Mouse (Mus musculus) forebrain, embryonic 14.5 days (tissue): ENCODE results near the gene Reln. TPM values are rescaled to one million over a fixed set of nuclear protein-coding genes. Genes with fewer than 3 reads are reported as not detected.

Source experiments
- ATAC-seq: fragments of 200-750 bp; cut with Nextera tagmentation; 2 replicates; pipeline ENCODE4 v1.8.0; 2017; ENCODE audit warnings: mild to moderate bottlenecking, moderate library complexity
- DNase-seq: peaks from one replicate; pipeline ENCODE4 v3.0.0-alpha.2; 2015; ENCODE audit warnings: low spot score
- H3K27ac ChIP-seq: fragments of 300-500 bp; sonication (generic); 2 replicates; pipeline ENCODE4 v1.5.1; 2014; ENCODE audit warnings: low read depth, mild to moderate bottlenecking, control low read depth, low read length, moderate library complexity
- H3K27me3 ChIP-seq: fragments of 300-500 bp; sonication (generic); replicated peaks from 2 replicates; pipeline ENCODE4 v1.6.1; 2014; ENCODE audit warnings: low read length, control low read depth, mixed read lengths; ENCODE audit not compliant: control insufficient read depth, insufficient read depth
- H3K36me3 ChIP-seq: fragments of 300-500 bp; sonication (generic); 2 replicates; pipeline ENCODE4 v1.6.1; 2014; ENCODE audit warnings: low read length, control low read depth; ENCODE audit not compliant: control insufficient read depth, insufficient read depth
- H3K4me1 ChIP-seq: fragments of 300-500 bp; sonication (generic); 2 replicates; pipeline ENCODE4 v1.6.1; 2014; ENCODE audit warnings: antibody characterized with exemption, low read length, control low read depth; ENCODE audit not compliant: control insufficient read depth, insufficient read depth
- H3K4me2 ChIP-seq: fragments of 300-500 bp; sonication (generic); 2 replicates; pipeline ENCODE4 v1.6.1; 2014; ENCODE audit warnings: mild to moderate bottlenecking, control low read depth, low read length
- H3K4me3 ChIP-seq: fragments of 300-500 bp; sonication (generic); 2 replicates; pipeline ENCODE4 v1.5.1; 2014; ENCODE audit warnings: low read depth, low read length, control low read depth
- H3K9ac ChIP-seq: fragments of 300-500 bp; sonication (generic); 2 replicates; pipeline ENCODE4 v1.6.1; 2014; ENCODE audit warnings: mild to moderate bottlenecking, low read length, control low read depth, moderate library complexity
- H3K9me3 ChIP-seq: fragments of 300-500 bp; sonication (generic); replicated peaks from 2 replicates; pipeline ENCODE4 v1.6.1; 2016; ENCODE audit warnings: low read length, control low read depth, mixed read lengths; ENCODE audit not compliant: control insufficient read depth
- WGBS: fragments of 180-500 bp; shearing (Covaris S2); extraction: QIAGEN DNeasy Blood & Tissue Kit; methylation state at CpG from one replicate; pipeline ENCODE4 v1.1.7; 2014; 5-methylcytosine and 5-hydroxymethylcytosine counted together
- polyA plus RNA-seq: library from polyadenylated mRNA; unstranded; fragments of >200 nt; fragmentation: Nextera tagmentation; extraction: Ambion mirVana; gene quantifications from 2 replicates; pipeline ENCODE4 v1.2.1, GENCODE M21; 2014

Reln gene
- polyA plus RNA-seq, 1 experiment from 2014 or later, result 61.7 TPM

GRCm38 (mm10) chr5:22033039-22033438 is 311.5 kb downstream of the Reln start:
- WGBS, result 73% methylated on average over 8 of the region's 8 CpGs
- Histone ChIP-seq H3K9ac (no peak overlapping the region), H3K27ac (no peak overlapping the region), H3K4me2 (no peak overlapping the region), H3K27me3 (no peaks in the 10 kb centered on the region), H3K36me3 (no peaks in the 10 kb centered on the region), H3K9me3 (no peaks in the 10 kb centered on the region), H3K4me3 (no peak overlapping the region), H3K4me1 (no peaks in the 10 kb centered on the region)
- no peak for ATAC-seq
- DNase-seq, result peak; percentile 8

GRCm38 (mm10) chr5:22031653-22032052 is 312.8 kb downstream of the Reln start:
- no peak overlapping the region for H3K27ac ChIP-seq
- no peaks in the 10 kb centered on the region for H3K4me1 ChIP-seq
- H3K4me3 ChIP-seq, result no peak overlapping the region
- 32% methylated on average over 7 of the region's 7 CpGs for WGBS
- H3K4me2 ChIP-seq, result no peak overlapping the region
- DNase-seq, result peak; percentile 25
- no peak for ATAC-seq
- H3K9ac ChIP-seq, result no peak overlapping the region
- H3K9me3 ChIP-seq, result no peaks in the 10 kb centered on the region
- H3K36me3 ChIP-seq, result no peaks in the 10 kb centered on the region
- no peaks in the 10 kb centered on the region for H3K27me3 ChIP-seq

- no peaks in the 10 kb centered on the region for H3K36me3 ChIP-seq
- H3K4me1 ChIP-seq, result no peaks in the 10 kb centered on the region
- DNase-seq, result no peak
- no peak overlapping the region for H3K9ac ChIP-seq
- H3K27me3 ChIP-seq, result no peaks in the 10 kb centered on the region
- H3K27ac ChIP-seq, result no peak overlapping the region
- H3K9me3 ChIP-seq, result no peaks in the 10 kb centered on the region
- no peak for ATAC-seq
- no peak overlapping the region for H3K4me3 ChIP-seq
- H3K4me2 ChIP-seq, result no peak overlapping the region
- WGBS, result 82% methylated on average over 11 of the region's 11 CpGs
These were observed 316.1 kb downstream of the Reln start for GRCm38 (mm10) chr5:22028379-22028778.

- Histone ChIP-seq H3K27me3 (no peaks in the 10 kb centered on the region), H3K4me3 (no peak overlapping the region), H3K9me3 (no peaks in the 10 kb centered on the region), H3K9ac (no peak overlapping the region), H3K4me1 (no peaks in the 10 kb centered on the region), H3K27ac (no peak overlapping the region), H3K36me3 (no peaks in the 10 kb centered on the region), H3K4me2 (no peak overlapping the region)
- 80% methylated on average over 6 of the region's 6 CpGs for WGBS
- ATAC-seq (no peak), DNase-seq (no peak)
These were observed 317.1 kb downstream of the Reln start for GRCm38 (mm10) chr5:22027240-22027875.

- DNase-seq, result no peak
- Histone ChIP-seq H3K4me2 (no peak overlapping the region), H3K36me3 (no peaks in the 10 kb centered on the region), H3K27ac (no peak overlapping the region), H3K9ac (no peak overlapping the region), H3K9me3 (no peaks in the 10 kb centered on the region), H3K27me3 (no peaks in the 10 kb centered on the region), H3K4me1 (no peaks in the 10 kb centered on the region), H3K4me3 (no peak overlapping the region)
- ATAC-seq, result no peak
- WGBS, result 92% methylated on average over 4 of the region's 4 CpGs
These were observed 318.8 kb downstream of the Reln start for GRCm38 (mm10) chr5:22025746-22026145.

- 76% methylated on average over 3 of the region's 3 CpGs for WGBS
These were observed 320.4 kb downstream of the Reln start for GRCm38 (mm10) chr5:22024108-22024507.

GRCm38 (mm10) chr5:22017896-22018295 is 326.6 kb downstream of the Reln start:
- Histone ChIP-seq H3K4me2 (no peak overlapping the region), H3K4me3 (no peak overlapping the region), H3K4me1 (no peaks in the 10 kb centered on the region), H3K27me3 (no peaks in the 10 kb centered on the region), H3K27ac (no peak overlapping the region), H3K9me3 (no peaks in the 10 kb centered on the region), H3K36me3 (no peaks in the 10 kb centered on the region), H3K9ac (no peak overlapping the region)
- WGBS, result 83% methylated on average over 3 of the region's 3 CpGs
- no peak for ATAC-seq
- DNase-seq, result peak; percentile 49

More at GRCm38 (mm10) chr5:22024108-22024507, 320.4 kb downstream of the Reln start:
- DNase-seq (no peak), ATAC-seq (no peak)
- Histone ChIP-seq H3K36me3 (no peaks in the 10 kb centered on the region), H3K27ac (no peak overlapping the region), H3K4me2 (no peak overlapping the region), H3K4me3 (no peak overlapping the region), H3K4me1 (no peaks in the 10 kb centered on the region), H3K9me3 (no peaks in the 10 kb centered on the region), H3K27me3 (no peaks in the 10 kb centered on the region), H3K9ac (no peak overlapping the region)

- Histone ChIP-seq H3K4me2 (no peak overlapping the region), H3K4me1 (no peaks in the 10 kb centered on the region), H3K4me3 (no peak overlapping the region), H3K9me3 (no peaks in the 10 kb centered on the region), H3K36me3 (no peaks in the 10 kb centered on the region), H3K27me3 (no peaks in the 10 kb centered on the region), H3K9ac (no peak overlapping the region), H3K27ac (no peak overlapping the region)
- DNase-seq, result no peak
- WGBS, result 72% methylated on average over 3 of the region's 3 CpGs
- ATAC-seq, result peak; percentile 57; the same call in 1 of the 2 replicates
These were observed 330.0 kb downstream of the Reln start for GRCm38 (mm10) chr5:22014459-22014858.

GRCm38 (mm10) chr5:22009142-22009541 is 335.4 kb downstream of the Reln start:
- H3K9me3 ChIP-seq, result no peaks in the 10 kb centered on the region
- no peak overlapping the region for H3K27ac ChIP-seq
- ATAC-seq (no peak), DNase-seq (no peak)
- H3K4me1 ChIP-seq, result no peaks in the 10 kb centered on the region
- no peak overlapping the region for H3K4me2 ChIP-seq
- H3K27me3 ChIP-seq, result no peaks in the 10 kb centered on the region
- WGBS, result 86% methylated on average over 8 of the region's 8 CpGs
- no peak overlapping the region for H3K9ac ChIP-seq
- H3K4me3 ChIP-seq, result no peak overlapping the region
- no peaks in the 10 kb centered on the region for H3K36me3 ChIP-seq
